Mouse (Mus musculus) embryonic facial prominence, embryonic 10.5 days (tissue): ENCODE data around the gene Scg3. TPM values are rescaled to one million over a fixed set of nuclear protein-coding genes. Genes with fewer than 3 reads are reported as not detected.

ENCODE experiments used
- DNase-seq: peaks from one replicate; pipeline ENCODE4 v3.0.0-alpha.2; 2017; ENCODE audit warnings: low spot score
- H3K27ac ChIP-seq: fragments of 300-500 bp; sonication (generic); replicated peaks from 2 replicates; pipeline ENCODE4 v1.5.1; 2016; ENCODE audit warnings: mild to moderate bottlenecking
- H3K27me3 ChIP-seq: fragments of 300-500 bp; sonication (generic); replicated peaks from 2 replicates; pipeline ENCODE4 v1.6.1; 2016; ENCODE audit warnings: low read depth, mild to moderate bottlenecking; ENCODE audit not compliant: poor library complexity, severe bottlenecking
- H3K36me3 ChIP-seq: fragments of 300-500 bp; sonication (generic); replicated peaks from 2 replicates; pipeline ENCODE4 v1.6.1; 2016; ENCODE audit warnings: mild to moderate bottlenecking, moderate library complexity
- H3K4me1 ChIP-seq: fragments of 300-500 bp; sonication (generic); 2 replicates; pipeline ENCODE4 v1.6.1; 2016
- H3K4me3 ChIP-seq: fragments of 300-500 bp; sonication (generic); 2 replicates; pipeline ENCODE4 v1.5.1; 2016; ENCODE audit warnings: mild to moderate bottlenecking, moderate library complexity
- H3K9me3 ChIP-seq: fragments of 300-500 bp; sonication (generic); 2 replicates; pipeline ENCODE4 v1.6.1; 2016; ENCODE audit warnings: mild to moderate bottlenecking
- WGBS: fragments of 180-500 bp; shearing (Covaris S2); methylation state at CpG from one replicate; pipeline ENCODE4 v1.1.7; 2016; 5-methylcytosine and 5-hydroxymethylcytosine counted together
- polyA plus RNA-seq: library from polyadenylated mRNA; unstranded; fragments of >200 nt; fragmentation: Nextera tagmentation; extraction: Ambion mirVana; gene quantifications from 2 replicates; pipeline ENCODE4 v1.2.1, GENCODE M21; 2016

The Scg3 gene
- polyA plus RNA-seq, 1 experiment from 2014 or later = 10.0 TPM

GRCm38 (mm10) chr9:75593481-75593880 is 90.4 kb downstream of the Scg3 start:
- Histone ChIP-seq H3K4me1 (no peaks in the 10 kb centered on the region), H3K27me3 (no peaks in the 10 kb centered on the region), H3K27ac (no peak overlapping the region), H3K4me3 (no peak overlapping the region), H3K9me3 (no peaks in the 10 kb centered on the region), H3K36me3 (peaks cover 57% of the 10 kb centered on the region)
- WGBS = 87% methylated on average over 5 of the region's 5 CpGs
- DNase-seq = no peak

Other genes with a start within 250 kb of the Scg3 start
- 53.9 and 57.7 TPM in 2 replicates for gene Leo1, start 242.5 kb downstream of the Scg3 start, polyA plus RNA-seq
- 81.0 and 99.2 TPM in 2 replicates for gene Tmod3, start 124.4 kb downstream of the Scg3 start, polyA plus RNA-seq
- 31.9 and 34.3 TPM in 2 replicates for gene Tmod2, start 72.7 kb downstream of the Scg3 start, polyA plus RNA-seq
- 13.6 and 16.5 TPM in 2 replicates for gene Lysmd2, start 58.3 kb downstream of the Scg3 start, polyA plus RNA-seq
- 3.5 and 4.5 TPM in 2 replicates for gene Bmp5, start 91.3 kb upstream of the Scg3 start, polyA plus RNA-seq